Mouse (Mus musculus): Measurements from ENCODE around the gene Ribc1.

The Ribc1 gene

DNA sequence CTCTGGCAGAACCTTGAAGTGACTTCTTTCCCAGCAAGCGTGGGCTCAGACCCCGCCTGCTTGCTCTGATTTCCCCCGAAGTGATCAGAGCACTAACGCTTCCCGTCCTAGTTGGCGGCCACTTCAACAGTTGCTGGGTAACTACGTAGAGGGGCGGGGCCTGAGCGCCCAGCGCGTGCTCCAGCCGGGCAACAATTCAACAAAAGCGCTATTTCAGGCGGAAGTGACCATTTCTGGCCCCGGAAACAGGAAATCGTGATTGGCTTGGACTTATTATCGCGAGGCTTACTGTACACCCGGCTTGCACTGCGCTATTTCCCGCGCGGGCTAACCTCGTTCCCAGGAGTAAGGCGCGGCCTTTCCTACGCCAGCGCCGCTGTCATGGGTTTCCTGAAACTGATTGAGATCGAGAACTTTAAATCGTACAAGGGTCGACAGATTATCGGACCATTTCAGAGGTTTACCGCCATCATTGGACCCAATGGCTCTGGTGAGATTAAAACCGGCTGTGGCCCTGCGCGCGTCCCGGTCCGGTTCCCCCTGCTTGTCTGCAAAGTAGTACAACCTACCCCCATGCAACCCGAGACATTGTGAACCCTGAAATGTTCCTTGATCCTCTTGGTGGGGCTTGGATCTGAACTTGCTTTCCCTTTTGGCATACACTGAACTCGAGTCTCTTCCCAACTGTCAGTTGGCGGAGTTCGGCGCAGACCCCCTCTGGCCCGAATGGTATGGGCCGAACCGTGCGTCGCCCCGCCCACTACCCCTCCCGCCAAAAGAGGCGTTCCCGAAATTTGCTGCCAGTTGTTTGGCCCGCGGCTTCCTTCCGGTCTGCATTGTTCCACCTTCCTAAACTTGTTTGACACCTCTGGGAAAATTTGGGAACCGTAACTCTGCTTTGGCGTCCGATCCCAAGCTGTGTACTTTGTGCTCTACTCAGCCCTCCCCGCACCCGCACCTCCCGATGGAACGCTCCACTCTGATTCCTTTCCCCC lies at the start of gene Ribc1, which contains the start of gene Smc1a:
TSS of gene Ribc1 (minus strand) at position 145 of the 995 bp plus-strand sequence.
TSS of gene Smc1a (plus strand) at position 278 of the 995 bp plus-strand sequence.
- peak; percentile 91 for DNase-seq (ENCODE audit: low spot score)

DNA sequence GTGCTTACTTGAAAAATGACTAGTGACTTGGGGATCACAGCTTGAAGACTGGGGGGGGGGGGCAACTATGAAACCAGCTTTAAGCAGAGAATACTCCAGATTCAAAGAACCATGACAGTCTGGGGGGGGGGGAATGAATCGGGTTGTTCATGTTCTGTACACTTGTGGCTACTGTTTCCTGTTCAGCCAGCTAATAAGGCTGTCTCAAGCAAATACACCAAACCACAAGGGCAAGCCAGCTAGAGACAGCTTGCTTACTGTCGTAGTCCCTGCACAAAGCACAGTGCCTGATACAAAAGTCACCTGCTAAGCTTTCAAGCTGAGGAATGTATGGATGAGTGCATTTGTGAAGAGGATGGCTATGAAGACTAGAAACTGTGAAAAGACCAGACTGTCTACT lies 49.6 kb upstream of the Ribc1 start:
- no peak for DNase-seq (ENCODE audit: low spot score)

DNA sequence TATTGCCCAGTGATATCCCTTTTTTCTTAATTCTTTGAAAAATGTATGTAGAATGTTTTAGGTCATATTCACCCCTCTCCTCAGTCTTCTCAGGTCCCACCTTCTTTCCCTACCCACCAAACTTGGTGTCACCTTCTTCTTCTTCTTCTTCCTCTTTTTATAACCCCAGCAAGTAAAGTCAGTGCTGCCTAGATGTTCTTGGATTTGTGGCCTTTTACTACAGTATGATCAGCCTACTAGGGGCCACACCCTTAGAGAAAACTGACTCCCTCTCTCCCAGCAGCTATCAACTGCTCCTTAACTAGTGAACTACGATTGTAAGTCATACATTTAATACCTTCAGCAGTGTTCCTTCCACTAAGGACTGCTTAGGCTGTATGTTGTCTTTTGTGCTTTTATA lies 38.0 kb upstream of the Ribc1 start:
- DNase-seq (ENCODE audit: low spot score) = no peak

DNA sequence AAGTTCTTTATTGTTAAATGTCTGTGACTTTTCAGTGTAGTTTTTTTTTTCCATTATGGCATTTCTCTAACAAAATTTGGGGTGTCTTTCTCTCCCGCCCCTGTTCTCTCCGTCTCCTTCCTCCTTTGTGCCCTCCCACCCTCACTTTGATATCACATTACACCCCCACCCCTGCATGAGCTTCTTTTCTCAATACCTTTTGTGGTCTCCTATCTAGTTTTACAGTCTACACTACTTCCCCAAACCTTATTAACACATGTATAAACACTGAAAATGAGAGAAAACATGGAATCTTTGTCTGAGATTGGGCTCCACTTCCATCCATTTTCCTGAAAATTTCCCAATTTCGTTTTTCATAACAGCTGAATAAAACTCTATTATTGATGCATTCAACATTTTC lies 36.5 kb upstream of the Ribc1 start:
- no peak for DNase-seq (ENCODE audit: low spot score)

DNA sequence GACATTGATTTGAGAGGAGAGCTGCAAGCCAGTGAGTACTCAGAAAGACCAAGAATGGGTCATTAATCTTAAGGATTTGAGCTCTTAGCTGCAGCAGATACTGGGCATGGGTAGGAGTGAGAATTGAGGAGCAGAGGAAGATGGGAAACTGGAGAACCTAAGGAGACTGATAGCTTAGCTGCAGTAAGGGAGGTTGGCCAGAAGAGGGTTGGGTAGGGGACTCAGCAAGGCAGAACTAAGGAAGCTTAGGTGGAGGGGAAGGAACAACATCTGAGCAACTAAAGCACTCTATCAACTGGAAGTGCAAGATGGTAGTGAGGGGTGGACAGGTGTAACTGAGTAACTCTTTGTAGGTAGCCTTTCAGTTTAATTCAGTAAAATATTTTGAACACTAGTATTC lies 31.1 kb upstream of the Ribc1 start:
- DNase-seq (ENCODE audit: low spot score) = no peak

DNA sequence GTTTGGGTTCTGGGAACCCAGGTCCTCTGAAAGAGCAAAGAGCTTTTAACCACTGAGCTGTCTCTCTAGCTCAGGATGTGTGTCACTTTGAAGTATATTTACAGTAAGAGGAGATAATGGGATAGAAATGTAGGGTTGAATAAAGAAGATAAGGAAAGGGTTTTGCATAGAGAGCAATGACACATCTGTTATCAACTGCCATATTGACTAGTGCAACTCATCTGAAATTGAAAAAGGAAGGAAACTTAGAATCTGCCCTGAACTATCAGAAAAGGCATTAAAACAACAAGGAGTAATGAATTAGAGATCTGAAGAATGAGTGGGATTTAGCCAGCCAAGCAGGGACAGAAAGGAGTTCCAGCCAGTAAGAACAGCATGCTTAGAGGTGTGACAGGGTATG lies 23.8 kb upstream of the Ribc1 start:
- DNase-seq (ENCODE audit: low spot score) = no peak

DNA sequence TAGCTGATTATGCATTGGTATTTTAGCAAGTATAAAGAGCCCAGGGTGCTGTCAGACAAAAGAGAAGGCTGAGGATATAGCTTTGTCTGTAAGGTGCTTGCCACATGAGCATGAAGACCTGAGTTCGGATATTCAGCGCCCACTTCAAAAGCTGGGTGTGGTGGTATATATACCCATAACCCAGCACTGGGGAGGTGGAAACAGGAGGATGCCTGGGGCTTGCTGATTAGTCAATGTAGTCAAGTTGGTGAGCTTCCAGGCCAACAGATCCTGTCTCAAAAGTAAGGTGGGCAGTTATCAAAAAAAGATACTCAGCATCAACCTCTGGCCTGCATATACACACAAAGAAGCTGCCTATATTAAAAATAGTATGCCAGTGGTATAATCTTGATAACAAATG lies 3.2 kb upstream of the Ribc1 start:
- no peak for DNase-seq (ENCODE audit: low spot score)

DNA sequence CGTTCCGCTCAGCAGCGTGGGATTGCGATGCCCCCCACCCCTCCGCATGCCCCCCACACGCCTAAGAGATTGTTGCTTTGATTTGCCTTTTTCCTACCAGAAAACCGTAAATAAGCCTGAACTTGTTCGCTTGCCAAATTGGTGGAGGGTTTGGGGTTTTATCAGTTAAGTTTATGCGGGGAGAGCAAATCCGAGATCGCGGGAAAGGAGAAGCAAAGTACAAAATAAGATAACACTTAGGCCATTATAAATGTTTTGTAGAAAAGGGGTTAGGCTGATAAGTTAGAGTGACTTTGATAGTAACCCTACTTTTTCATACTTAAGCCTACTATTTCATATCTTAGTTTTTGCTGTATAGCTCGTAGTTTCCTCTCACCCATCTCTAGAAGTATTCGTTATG lies 1.1 kb upstream of the Ribc1 start:
- DNase-seq (ENCODE audit: low spot score) = no peak

DNA sequence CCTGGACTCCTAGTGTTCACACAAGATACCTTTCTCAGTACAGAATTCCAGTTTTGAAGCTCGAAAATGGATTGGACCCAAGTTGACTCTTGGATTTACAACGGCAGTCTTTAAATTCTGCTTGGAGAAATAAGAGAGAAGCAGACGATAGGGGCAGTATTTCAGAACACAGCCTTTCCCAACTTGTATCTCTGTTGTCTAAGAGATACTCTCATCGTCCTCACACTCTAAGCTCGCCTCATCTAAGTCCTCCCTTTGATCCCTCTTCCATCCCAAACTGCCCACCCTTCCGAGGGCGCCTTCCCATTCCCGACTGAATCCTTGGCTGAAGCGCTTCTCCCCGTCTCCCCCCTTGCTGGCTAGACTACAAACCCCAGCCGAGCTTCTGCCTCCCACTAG lies 344 bp downstream of the Ribc1 start:
- no peak for DNase-seq (ENCODE audit: low spot score)

DNA sequence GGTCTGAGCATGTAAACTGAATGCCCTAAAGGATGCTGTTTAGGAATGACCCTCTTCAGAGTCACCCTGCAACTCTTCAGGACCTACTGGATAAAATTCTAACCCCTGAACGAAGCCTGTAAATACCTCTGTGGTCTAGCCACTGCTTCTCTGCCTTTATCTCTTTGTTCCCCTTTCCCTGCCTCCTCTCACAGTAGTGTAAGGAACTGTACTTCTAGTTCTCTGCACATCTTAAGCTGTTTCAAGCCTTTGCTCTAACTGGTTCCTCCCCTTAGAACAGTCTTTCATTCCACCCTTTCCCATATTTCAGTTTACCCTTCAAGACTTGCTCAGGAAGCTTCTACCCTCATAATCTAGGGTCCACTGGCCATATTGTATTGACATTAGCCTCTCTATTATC lies 8.2 kb downstream of the Ribc1 start:
- DNase-seq (ENCODE audit: low spot score) = no peak

DNA sequence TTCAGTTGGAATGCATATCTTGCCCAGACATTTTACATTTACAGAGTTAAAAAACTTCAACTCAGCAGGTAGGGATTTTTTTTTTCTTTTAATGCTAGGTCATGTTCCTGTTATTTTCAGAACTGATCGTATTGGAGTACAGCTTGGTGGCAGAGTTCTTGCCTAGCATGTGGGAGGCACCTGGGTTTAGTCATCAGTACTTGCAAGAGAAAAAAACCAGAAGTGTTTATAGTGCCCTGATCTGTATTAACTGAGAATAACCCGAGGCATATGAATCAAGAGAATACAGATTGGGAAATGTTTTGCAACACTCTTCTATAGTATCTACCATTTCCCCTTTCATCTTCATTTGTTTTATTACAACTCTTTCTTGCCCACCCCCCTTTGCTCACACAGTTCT lies 13.2 kb downstream of the Ribc1 start:
- no peak for DNase-seq (ENCODE audit: low spot score)

DNA sequence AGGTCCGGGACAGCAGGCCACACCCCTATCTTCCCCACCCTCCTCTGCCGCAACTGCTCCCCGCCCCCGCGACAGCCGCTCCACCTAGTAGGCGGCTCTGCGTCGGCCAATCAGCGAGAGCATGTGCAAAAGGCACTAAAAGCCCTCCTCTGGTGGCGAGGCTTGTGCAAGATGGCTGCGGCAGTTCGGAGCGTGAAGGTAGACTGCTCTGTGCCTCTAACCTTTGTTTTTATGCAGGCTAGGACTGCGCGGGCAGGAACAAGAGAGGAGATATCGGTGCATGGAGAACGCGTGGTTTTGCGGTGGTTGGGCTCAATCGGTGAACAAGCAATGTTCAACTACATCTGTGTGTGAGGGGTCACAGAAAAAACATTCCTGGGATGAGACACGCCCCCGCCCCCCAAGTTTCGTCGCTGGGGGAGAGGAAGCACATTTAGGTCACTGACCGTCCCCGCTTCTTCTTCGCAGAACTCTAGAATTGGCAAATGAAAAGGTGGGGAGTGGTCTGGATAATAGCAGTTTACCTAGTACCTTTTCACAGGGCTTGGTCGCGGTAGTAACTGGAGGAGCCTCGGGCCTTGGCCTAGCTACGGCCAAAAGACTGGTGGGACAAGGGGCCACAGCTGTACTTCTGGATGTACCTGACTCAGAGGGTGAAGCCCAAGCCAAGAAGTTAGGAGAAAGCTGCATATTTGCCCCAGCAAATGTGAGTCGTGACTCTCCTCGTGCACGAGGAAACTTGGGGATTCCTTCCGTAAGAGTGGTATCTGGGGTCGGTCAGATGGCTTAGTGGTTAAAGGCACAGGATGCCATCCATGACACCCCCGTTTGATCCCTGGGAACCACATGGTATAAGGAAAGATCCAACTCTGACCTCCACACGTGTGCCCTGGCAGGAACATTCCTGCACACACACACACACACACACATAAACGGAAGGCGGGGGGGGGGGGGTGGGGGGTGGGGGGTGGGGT lies 14.1 kb downstream of the Ribc1 start, which contains the start of gene Hsd17b10:
TSS of gene Hsd17b10 (plus strand) at position 109 of the 974 bp plus-strand sequence.
- peak; percentile 83 for DNase-seq (ENCODE audit: low spot score)

DNA sequence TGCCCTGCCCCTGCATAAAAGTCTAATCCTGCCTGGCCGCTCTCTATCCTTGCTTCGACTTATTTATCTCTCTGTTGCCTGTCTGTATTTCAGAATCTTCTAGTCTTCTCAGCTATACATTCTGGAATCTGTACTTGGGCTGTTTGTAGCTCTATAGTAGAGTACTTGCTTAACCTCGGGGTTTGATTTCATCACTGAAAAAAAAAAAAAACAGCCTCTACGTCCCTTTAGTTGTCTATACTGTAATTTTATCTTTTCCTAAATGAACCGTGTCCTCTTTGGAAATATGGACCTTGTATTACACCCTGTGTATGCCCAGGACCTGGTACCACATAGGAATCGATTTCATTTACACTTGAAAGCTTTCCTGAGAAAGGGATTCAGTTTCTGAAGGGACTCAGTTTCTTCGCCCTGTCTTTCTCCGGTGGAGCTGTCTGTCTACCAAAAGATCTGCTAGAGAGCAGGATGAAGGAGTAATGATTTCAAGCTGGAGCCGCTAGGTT lies 14.9 kb downstream of the Ribc1 start:
- no peak for DNase-seq (ENCODE audit: low spot score)

DNA sequence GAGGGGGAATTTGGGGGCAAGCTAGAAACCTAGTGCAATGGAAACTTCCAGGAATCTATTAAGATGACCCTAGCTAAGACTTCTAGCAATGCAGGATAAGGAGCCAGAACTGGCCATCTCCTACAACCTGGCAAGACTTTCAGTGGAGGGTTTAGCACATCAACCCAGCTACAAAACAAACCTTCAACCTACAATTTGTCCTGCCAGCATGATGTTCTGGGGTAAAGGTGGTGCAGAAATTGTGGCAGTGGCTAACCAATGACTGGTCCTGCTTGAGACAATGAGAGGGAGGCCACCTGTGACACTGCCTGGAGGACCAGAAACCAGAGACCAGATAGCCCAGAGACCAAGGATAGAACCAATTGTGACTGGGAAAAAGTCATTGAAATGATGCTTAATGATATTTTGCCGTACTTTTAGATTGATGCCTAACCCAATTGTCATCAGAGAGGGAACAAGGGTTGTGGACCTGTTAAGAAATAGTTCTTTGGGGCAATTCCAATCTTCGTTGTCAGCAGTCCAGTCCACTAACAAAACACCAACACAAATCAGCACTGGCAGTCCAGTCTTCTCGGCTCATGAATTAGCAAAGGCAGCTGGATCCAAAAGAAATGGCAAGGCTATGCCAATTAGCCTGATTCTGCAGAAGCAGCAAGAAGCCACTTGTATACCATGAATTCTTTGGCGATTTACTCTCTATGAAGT lies 16.9 kb downstream of the Ribc1 start:
- DNase-seq (ENCODE audit: low spot score) = no peak

Measured in yolk sac, embryonic 10.5 days (tissue).